Mouse (Mus musculus): ENCODE data around the gene Tmem100.

GRCm38 (mm10) chr11:90076666-90077065 is 46.5 kb downstream of the Tmem100 start:
- TF ChIP-seq CTCF (IDR thresholded peaks at IDR 0.05; ENCODE audit: extremely low read depth, insufficient read length, insufficient replicate concordance, low read depth, low read length) (no peak), POLR2A (IDR thresholded peaks at IDR 0.05; ENCODE audit: low read depth, low read length) (no peak)
